In genomic region chr2:155974087-155974731, GRCm38 (mm10) we compare ENCODE assay signal across 18 mouse cellular contexts. TPM values are rescaled to one million over a fixed set of nuclear protein-coding genes. Genes with fewer than 3 reads are reported as not detected.
DNase-seq lines count a peak whose midpoint lies in the region; ATAC-seq and TF ChIP-seq lines count a peak whose summit lies in the region.
"Had no signal": no experiment of that assay in that cellular context is flagged by ENCODE, and none has a peak within 500 bp of the region (broad histone marks: within the 10 kb centered on the region; RNA-seq: fewer than 3 reads in every experiment).

No protein-coding gene starts in this region.

- TF ChIP-seq CTCF in forebrain, postnatal 0 days (IDR thresholded peaks at IDR 0.05; ENCODE audit: low read depth): peak; percentile 16; the same call in 1 of the 2 replicates
- peak; percentile 44 for TF ChIP-seq CTCF in liver, postnatal 0 days (IDR thresholded peaks at IDR 0.05; ENCODE audit: low read depth)

- ATAC-seq in forebrain, postnatal 0 days: no peak
- no peak for ATAC-seq in forebrain, embryonic 16.5 days
- ATAC-seq in midbrain, embryonic 14.5 days (ENCODE audit: low FRiP score, low TSS enrichment): no peak
- ATAC-seq in midbrain, embryonic 11.5 days (ENCODE audit: low FRiP score): no peak
- ATAC-seq in liver, postnatal 0 days: peak; percentile 19; the same call in 1 of the 2 replicates

- H3K4me2 ChIP-seq in forebrain, postnatal 0 days (ENCODE audit: low read depth): no peak overlapping the region
- H3K4me2 ChIP-seq in forebrain, embryonic 16.5 days (ENCODE audit: low read length): no peak overlapping the region
- H3K4me2 ChIP-seq in midbrain, embryonic 14.5 days (ENCODE audit: low read length): no peak overlapping the region
- no peak overlapping the region for H3K4me2 ChIP-seq in midbrain, embryonic 11.5 days
- H3K4me2 ChIP-seq in liver, postnatal 0 days (ENCODE audit: low read depth, low read length): no peak overlapping the region
- H3K4me2 ChIP-seq: embryonic facial prominence, embryonic 12.5 days; hindbrain, embryonic 12.5 days had no signal

- no peak for DNase-seq in forebrain, postnatal 0 days
- DNase-seq in midbrain, embryonic 14.5 days: peak; percentile 4
- DNase-seq in midbrain, embryonic 11.5 days (ENCODE audit: low spot score, missing footprints): no peak
- peak; percentile 35 for DNase-seq in liver, postnatal 0 days
- peak; percentile 85 for DNase-seq in thymus, postnatal 14 days
- no peak for DNase-seq in kidney, adult 9 months
- no peak for DNase-seq in adrenal gland, postnatal 25 days
- DNase-seq: cerebellum, postnatal 14 days; gastrocnemius, postnatal 14 days; kidney, adult 2 months had no signal

- H3K36me3 ChIP-seq in forebrain, postnatal 0 days (ENCODE audit: insufficient read depth): peaks cover 84% of the 10 kb centered on the region
- peaks cover 39% of the 10 kb centered on the region for H3K36me3 ChIP-seq in forebrain, embryonic 16.5 days (ENCODE audit: control insufficient read depth, insufficient read depth)
- peaks cover 85% of the 10 kb centered on the region for H3K36me3 ChIP-seq in midbrain, embryonic 14.5 days (ENCODE audit: control insufficient read depth, insufficient read depth, low read length)
- peaks cover 19% of the 10 kb centered on the region for H3K36me3 ChIP-seq in midbrain, embryonic 11.5 days (ENCODE audit: control insufficient read depth, insufficient read depth, low read length)
- H3K36me3 ChIP-seq in liver, postnatal 0 days (replicated peaks; ENCODE audit: insufficient read depth, low read length): peaks cover 52% of the 10 kb centered on the region

- no peak overlapping the region for H3K9ac ChIP-seq in forebrain, postnatal 0 days
- H3K9ac ChIP-seq in forebrain, embryonic 16.5 days (replicated peaks; ENCODE audit: low read depth, low read length): no peak overlapping the region
- no peak overlapping the region for H3K9ac ChIP-seq in midbrain, embryonic 14.5 days (replicated peaks; ENCODE audit: low read length)
- no peak overlapping the region for H3K9ac ChIP-seq in midbrain, embryonic 11.5 days (ENCODE audit: low read length)
- H3K9ac ChIP-seq in liver, postnatal 0 days (replicated peaks): no peak overlapping the region
- H3K9ac ChIP-seq: embryonic facial prominence, embryonic 12.5 days; hindbrain, embryonic 12.5 days had no signal

- WGBS in forebrain, postnatal 0 days: 82% methylated on average over 14 of the region's 14 CpGs
- 79% methylated on average over 14 of the region's 14 CpGs for WGBS in forebrain, embryonic 16.5 days
- WGBS in midbrain, embryonic 14.5 days: 82% methylated on average over 14 of the region's 14 CpGs
- WGBS in midbrain, embryonic 11.5 days: 86% methylated on average over 14 of the region's 14 CpGs
- WGBS in liver, postnatal 0 days (ENCODE audit: insufficient replicate concordance): 76% methylated on average over 14 of the region's 14 CpGs

- no peaks in the 10 kb centered on the region for H3K9me3 ChIP-seq in forebrain, postnatal 0 days (ENCODE audit: low read length)
- H3K9me3 ChIP-seq in forebrain, embryonic 16.5 days (ENCODE audit: control insufficient read depth, low read length): no peaks in the 10 kb centered on the region
- H3K9me3 ChIP-seq in midbrain, embryonic 14.5 days (ENCODE audit: control insufficient read depth, low read length): no peaks in the 10 kb centered on the region
- no peaks in the 10 kb centered on the region for H3K9me3 ChIP-seq in midbrain, embryonic 11.5 days (ENCODE audit: control insufficient read depth, low read length)
- no peaks in the 10 kb centered on the region for H3K9me3 ChIP-seq in liver, postnatal 0 days (ENCODE audit: low read length)
- H3K9me3 ChIP-seq: embryonic facial prominence, embryonic 12.5 days; hindbrain, embryonic 12.5 days; megakaryocyte, embryonic 14.5 days had no signal

- TF ChIP-seq EP300 in liver, postnatal 0 days (IDR thresholded peaks at IDR 0.05; ENCODE audit: low read depth): no peak

- no peaks in the 10 kb centered on the region for H3K27me3 ChIP-seq in forebrain, postnatal 0 days (ENCODE audit: insufficient read depth, low read length)
- no peaks in the 10 kb centered on the region for H3K27me3 ChIP-seq in forebrain, embryonic 16.5 days (replicated peaks; ENCODE audit: control insufficient read depth, insufficient read depth, low read length)
- no peaks in the 10 kb centered on the region for H3K27me3 ChIP-seq in midbrain, embryonic 14.5 days (ENCODE audit: control insufficient read depth, insufficient read depth, low read length)
- no peaks in the 10 kb centered on the region for H3K27me3 ChIP-seq in midbrain, embryonic 11.5 days (ENCODE audit: control insufficient read depth, insufficient read depth, low read length)
- no peaks in the 10 kb centered on the region for H3K27me3 ChIP-seq in liver, postnatal 0 days (ENCODE audit: insufficient read depth, low read length)
- H3K27me3 ChIP-seq: embryonic facial prominence, embryonic 12.5 days; hindbrain, embryonic 12.5 days; megakaryocyte, embryonic 14.5 days had no signal

- H3K4me3 ChIP-seq in forebrain, postnatal 0 days (ENCODE audit: low read depth, low read length): no peak overlapping the region
- no peak overlapping the region for H3K4me3 ChIP-seq in forebrain, embryonic 16.5 days (replicated peaks; ENCODE audit: low read length)
- H3K4me3 ChIP-seq in midbrain, embryonic 14.5 days (replicated peaks; ENCODE audit: low read depth, low read length): no peak overlapping the region
- no peak overlapping the region for H3K4me3 ChIP-seq in midbrain, embryonic 11.5 days (ENCODE audit: low read depth, low read length)
- H3K4me3 ChIP-seq in liver, postnatal 0 days (ENCODE audit: low read depth, low read length): no peak overlapping the region
- H3K4me3 ChIP-seq: embryonic facial prominence, embryonic 12.5 days; hindbrain, embryonic 12.5 days; megakaryocyte, embryonic 14.5 days had no signal

- H3K27ac ChIP-seq in forebrain, postnatal 0 days (ENCODE audit: low read depth, low read length): no peak overlapping the region
- H3K27ac ChIP-seq in forebrain, embryonic 16.5 days (ENCODE audit: low read length): no peak overlapping the region
- H3K27ac ChIP-seq in midbrain, embryonic 14.5 days (replicated peaks; ENCODE audit: low read depth, low read length): no peak overlapping the region
- H3K27ac ChIP-seq in midbrain, embryonic 11.5 days (ENCODE audit: low read depth, low read length): no peak overlapping the region
- 0 out of 2 replicates have a peak overlapping the region, but pooled peaks have one; percentile 31 for H3K27ac ChIP-seq in liver, postnatal 0 days (ENCODE audit: low read depth)
- H3K27ac ChIP-seq: embryonic facial prominence, embryonic 12.5 days; hindbrain, embryonic 12.5 days had no signal

- no peaks in the 10 kb centered on the region for H3K4me1 ChIP-seq in forebrain, postnatal 0 days (ENCODE audit: insufficient read depth)
- H3K4me1 ChIP-seq in forebrain, embryonic 16.5 days (replicated peaks; ENCODE audit: control insufficient read depth, insufficient read depth, low read length): no peaks in the 10 kb centered on the region
- H3K4me1 ChIP-seq in midbrain, embryonic 14.5 days (ENCODE audit: control insufficient read depth, insufficient read depth, low read length): no peaks in the 10 kb centered on the region
- no peaks in the 10 kb centered on the region for H3K4me1 ChIP-seq in midbrain, embryonic 11.5 days (ENCODE audit: control insufficient read depth, insufficient read depth, low read length)
- no peaks in the 10 kb centered on the region for H3K4me1 ChIP-seq in liver, postnatal 0 days (ENCODE audit: insufficient read depth)
- H3K4me1 ChIP-seq: embryonic facial prominence, embryonic 12.5 days; hindbrain, embryonic 12.5 days had no signal

RNA-seq across cellular contexts. Expression of gene Cep250, which starts 18.0 kb away (rescaled TPM):
- 17.2 and 18.7 TPM in 2 replicates for total RNA-seq in forebrain, postnatal 0 days (2014; rRNA removed)
- polyA plus RNA-seq in forebrain, postnatal 0 days (2015; fragmentation: Nextera tagmentation; extraction: Ambion mirVana): 4.9 and 8.6 TPM in 2 replicates
- polyA plus RNA-seq in forebrain, embryonic 16.5 days (2015; fragmentation: Nextera tagmentation; extraction: Ambion mirVana): 17.0 and 18.9 TPM in 2 replicates
- polyA plus RNA-seq in midbrain, embryonic 14.5 days (2014; fragmentation: Nextera tagmentation; extraction: Ambion mirVana): 10.6 and 12.8 TPM in 2 replicates
- 13.2 and 13.8 TPM in 2 replicates for polyA plus RNA-seq in midbrain, embryonic 11.5 days (2014; fragmentation: Nextera tagmentation; extraction: Ambion mirVana)
- 3.1 and 5.0 TPM in 2 replicates for polyA plus RNA-seq in liver, postnatal 0 days (2015; fragmentation: Nextera tagmentation; extraction: Ambion mirVana)
- total RNA-seq in adrenal gland, postnatal 25 days (2021): 12.2 and 19.0 TPM in 2 replicates

RNA-seq across cellular contexts. Expression of gene Gdf5, which starts 29.0 kb away (rescaled TPM):
- 3.9 TPM in 2 replicates for total RNA-seq in forebrain, postnatal 0 days (2014; rRNA removed)
- polyA plus RNA-seq in forebrain, postnatal 0 days (2015; fragmentation: Nextera tagmentation; extraction: Ambion mirVana): 3.7 and 3.8 TPM in 2 replicates
- polyA plus RNA-seq in forebrain, embryonic 16.5 days (2015; fragmentation: Nextera tagmentation; extraction: Ambion mirVana): 2.7 and 4.5 TPM in 2 replicates
- 0.36 and 0.70 TPM in 2 replicates for polyA plus RNA-seq in midbrain, embryonic 14.5 days (2014; fragmentation: Nextera tagmentation; extraction: Ambion mirVana)
- 0.05 and 0.15 TPM in 2 replicates for polyA plus RNA-seq in midbrain, embryonic 11.5 days (2014; fragmentation: Nextera tagmentation; extraction: Ambion mirVana)
- not detected in 2 replicates for polyA plus RNA-seq in liver, postnatal 0 days (2015; fragmentation: Nextera tagmentation; extraction: Ambion mirVana)
- total RNA-seq in adrenal gland, postnatal 25 days (2021): 1.3 TPM in 1 of 2 replicates, not detected in the other
- total RNA-seq: gastrocnemius, postnatal 14 days had no signal
- polyA plus RNA-seq: liver, embryonic 16.5 days had no signal

RNA-seq across cellular contexts. Expression of gene 6430550D23Rik, which starts 33.6 kb away (rescaled TPM):
- total RNA-seq in forebrain, postnatal 0 days (2014; rRNA removed): 1.0 and 1.1 TPM in 2 replicates
- polyA plus RNA-seq in forebrain, postnatal 0 days (2015; fragmentation: Nextera tagmentation; extraction: Ambion mirVana): 0.57 and 1.1 TPM in 2 replicates
- polyA plus RNA-seq in forebrain, embryonic 16.5 days (2015; fragmentation: Nextera tagmentation; extraction: Ambion mirVana): 1.7 and 2.4 TPM in 2 replicates
- 1.5 and 1.7 TPM in 2 replicates for polyA plus RNA-seq in midbrain, embryonic 14.5 days (2014; fragmentation: Nextera tagmentation; extraction: Ambion mirVana)
- polyA plus RNA-seq in midbrain, embryonic 11.5 days (2014; fragmentation: Nextera tagmentation; extraction: Ambion mirVana): 0.62 and 1.1 TPM in 2 replicates
- 0.64 and 0.90 TPM in 2 replicates for polyA plus RNA-seq in liver, postnatal 0 days (2015; fragmentation: Nextera tagmentation; extraction: Ambion mirVana)
- total RNA-seq in adrenal gland, postnatal 25 days (2021): 4.0 and 4.3 TPM in 2 replicates

RNA-seq across cellular contexts. Expression of gene Ergic3, which starts 33.6 kb away (rescaled TPM):
- 253 and 279 TPM in 2 replicates for total RNA-seq in forebrain, postnatal 0 days (2014; rRNA removed)
- polyA plus RNA-seq in forebrain, postnatal 0 days (2015; fragmentation: Nextera tagmentation; extraction: Ambion mirVana): 445 and 473 TPM in 2 replicates
- polyA plus RNA-seq in forebrain, embryonic 16.5 days (2015; fragmentation: Nextera tagmentation; extraction: Ambion mirVana): 350 and 382 TPM in 2 replicates
- 379 and 435 TPM in 2 replicates for polyA plus RNA-seq in midbrain, embryonic 14.5 days (2014; fragmentation: Nextera tagmentation; extraction: Ambion mirVana)
- 212 and 224 TPM in 2 replicates for polyA plus RNA-seq in midbrain, embryonic 11.5 days (2014; fragmentation: Nextera tagmentation; extraction: Ambion mirVana)
- 64.5 and 64.8 TPM in 2 replicates for polyA plus RNA-seq in liver, postnatal 0 days (2015; fragmentation: Nextera tagmentation; extraction: Ambion mirVana)
- 242 and 246 TPM in 2 replicates for total RNA-seq in adrenal gland, postnatal 25 days (2021)

RNA-seq across cellular contexts. Expression of gene Gm15557, which starts 33.7 kb away (rescaled TPM):
- not detected in 2 replicates for total RNA-seq in forebrain, postnatal 0 days (2014; rRNA removed)
- polyA plus RNA-seq in forebrain, postnatal 0 days (2015; fragmentation: Nextera tagmentation; extraction: Ambion mirVana): not detected in 2 replicates
- not detected in 2 replicates for polyA plus RNA-seq in forebrain, embryonic 16.5 days (2015; fragmentation: Nextera tagmentation; extraction: Ambion mirVana)
- polyA plus RNA-seq in midbrain, embryonic 14.5 days (2014; fragmentation: Nextera tagmentation; extraction: Ambion mirVana): not detected in 2 replicates
- polyA plus RNA-seq in midbrain, embryonic 11.5 days (2014; fragmentation: Nextera tagmentation; extraction: Ambion mirVana): not detected in 2 replicates
- polyA plus RNA-seq in liver, postnatal 0 days (2015; fragmentation: Nextera tagmentation; extraction: Ambion mirVana): not detected in 2 replicates
- total RNA-seq in adrenal gland, postnatal 25 days (2021): not detected in 2 replicates
- total RNA-seq: gastrocnemius, postnatal 14 days; left cerebral cortex, postnatal 25 days had no signal
- polyA plus RNA-seq: embryonic facial prominence, embryonic 12.5 days; forebrain, embryonic 11.5 days; heart, embryonic 14.5 days; hindbrain, embryonic 12.5 days; kidney, adult 2 months; liver, embryonic 16.5 days had no signal

Comparison
In these comparisons a context has a peak if more than half of its experiments do, and no peak if none do; other contexts are left out.
1. DNase-seq: peak in midbrain, embryonic 14.5 days (single experiment), liver, postnatal 0 days (single experiment) and thymus, postnatal 14 days (single experiment); none in forebrain, postnatal 0 days (single experiment), midbrain, embryonic 11.5 days (single experiment), kidney, adult 9 months (single experiment) and adrenal gland, postnatal 25 days (single experiment).